Mouse (Mus musculus): ENCODE data around the gene Cemip.

DNA sequence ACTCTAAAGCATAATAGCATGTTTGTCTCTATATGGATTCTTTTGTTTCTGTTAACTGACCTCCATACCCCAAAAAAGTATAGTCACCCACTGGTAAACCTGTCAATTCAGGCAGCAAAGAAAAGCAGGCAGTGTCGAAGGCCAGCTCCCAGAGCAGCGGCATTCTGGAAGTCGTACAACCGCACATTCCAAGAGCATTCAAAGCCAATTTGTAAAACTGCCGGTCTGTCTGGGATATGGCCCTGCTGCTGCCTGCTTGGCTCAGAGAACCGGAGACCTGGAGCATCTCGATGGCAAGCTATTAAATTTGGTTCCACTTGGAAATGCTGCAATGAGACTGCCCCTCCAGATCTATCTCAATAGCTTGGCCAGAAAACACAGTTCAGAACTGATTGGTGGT lies 113.8 kb downstream of the Cemip start:
- TF ChIP-seq CTCF (IDR thresholded peaks at IDR 0.05) (no peak), POLR2A (IDR thresholded peaks at IDR 0.05; ENCODE audit: insufficient read depth, low read depth, low read length) (no peak), EP300 (IDR thresholded peaks at IDR 0.05; ENCODE audit: insufficient read depth, low read depth, low read length) (no peak)
